In genomic region chr12:11071079-11071478, GRCm38 (mm10) we compare ENCODE assay signal across 29 mouse cellular contexts.
DNase-seq lines count a peak whose midpoint lies in the region; ATAC-seq and TF ChIP-seq lines count a peak whose summit lies in the region.
"Had no signal": no experiment of that assay in that cellular context is flagged by ENCODE, and none has a peak within 500 bp of the region (broad histone marks: within the 10 kb centered on the region; RNA-seq: fewer than 3 reads in every experiment).

No protein-coding gene starts in this region.

- H3K4me1 ChIP-seq in midbrain, embryonic 13.5 days (replicated peaks) = peaks cover 4% of the 10 kb centered on the region; the same call in 1 of the 2 replicates
- H3K4me1 ChIP-seq: embryonic facial prominence, embryonic 13.5 days; embryonic facial prominence, embryonic 15.5 days; forebrain, embryonic 12.5 days had no signal

- no peaks in the 10 kb centered on the region for H3K9me3 ChIP-seq in midbrain, embryonic 13.5 days
- H3K9me3 ChIP-seq: embryonic facial prominence, embryonic 13.5 days; embryonic facial prominence, embryonic 15.5 days; forebrain, embryonic 10.5 days; forebrain, embryonic 12.5 days; G1E had no signal

- DNase-seq in frontal cortex, postnatal 25 days (ENCODE audit: low spot score in 2 of 2) = no peak
- no peak for DNase-seq in layer of hippocampus, adult 2 months (ENCODE audit: low spot score in 2 of 2)
- no peak for DNase-seq in layer of hippocampus, postnatal 25 days (ENCODE audit: extremely low spot score in 1 of 2, low spot score in 1 of 2)
- DNase-seq in brain, adult 2 months (ENCODE audit: low read depth, low spot score) = peak; percentile 22
- DNase-seq: adrenal gland, adult 8-10 months; adrenal gland, postnatal 14 days; adrenal gland, postnatal 36 days; B cell, adult 2 months; cerebellum, adult 11 months; cerebellum, adult 18-20 months; cerebellum, adult 8-10 months; cerebellum, adult 9-11 months; cerebellum, postnatal 14 days; cerebellum, postnatal 36 days; embryo, embryonic 11 days had no signal

- no peak overlapping the region for H3K4me3 ChIP-seq in layer of hippocampus, adult 2 months
- no peak overlapping the region for H3K4me3 ChIP-seq in midbrain, embryonic 13.5 days (replicated peaks)
- H3K4me3 ChIP-seq: embryonic facial prominence, embryonic 13.5 days; embryonic facial prominence, embryonic 15.5 days; erythroblast, embryonic 14.5 days; forebrain, embryonic 10.5 days; forebrain, embryonic 12.5 days had no signal

- H3K27me3 ChIP-seq in midbrain, embryonic 13.5 days = no peaks in the 10 kb centered on the region
- H3K27me3 ChIP-seq: CH12.LX; embryonic facial prominence, embryonic 13.5 days; embryonic facial prominence, embryonic 15.5 days; forebrain, embryonic 12.5 days had no signal

- H3K27ac ChIP-seq in layer of hippocampus, adult 2 months = peak overlapping the region; percentile 36; the same call in 1 of the 2 replicates
- no peak overlapping the region for H3K27ac ChIP-seq in midbrain, embryonic 13.5 days
- H3K27ac ChIP-seq: embryonic facial prominence, embryonic 13.5 days; embryonic facial prominence, embryonic 15.5 days; forebrain, embryonic 10.5 days; forebrain, embryonic 12.5 days had no signal

- no peak overlapping the region for H3K9ac ChIP-seq in midbrain, embryonic 13.5 days (replicated peaks)
- H3K9ac ChIP-seq: embryonic facial prominence, embryonic 13.5 days; embryonic facial prominence, embryonic 15.5 days; forebrain, embryonic 12.5 days had no signal

- H3K36me3 ChIP-seq in midbrain, embryonic 13.5 days = no peaks in the 10 kb centered on the region
- H3K36me3 ChIP-seq: embryonic facial prominence, embryonic 13.5 days; embryonic facial prominence, embryonic 15.5 days; forebrain, embryonic 10.5 days; forebrain, embryonic 12.5 days; G1E had no signal

- no peak overlapping the region for H3K4me2 ChIP-seq in midbrain, embryonic 13.5 days (replicated peaks)
- H3K4me2 ChIP-seq: embryonic facial prominence, embryonic 13.5 days; embryonic facial prominence, embryonic 15.5 days; forebrain, embryonic 12.5 days had no signal

- no peak for TF ChIP-seq CTCF in layer of hippocampus, adult 2 months (conservative IDR thresholded peaks at IDR 0.05)

- WGBS in midbrain, embryonic 13.5 days = 95% methylated on average over 2 of the region's 2 CpGs

- peak; percentile 86 for ATAC-seq in frontal cortex, adult (ENCODE audit: low TSS enrichment)
- ATAC-seq in midbrain, embryonic 13.5 days = no peak
- ATAC-seq: activated CD4-positive, CD25-positive, alpha-beta regulatory T cell, adult 4 months; CD4-positive, CD25-positive, alpha-beta regulatory T cell, adult 4 months; forebrain, embryonic 14.5 days; forebrain, embryonic 16.5 days; Patski had no signal
